Mouse (Mus musculus) small intestine, adult 10 weeks (tissue): ENCODE measurements around the gene Pak7. TPM values are rescaled to one million over a fixed set of nuclear protein-coding genes. Genes with fewer than 3 reads are reported as not detected.

Experiments used
- polyA plus RNA-seq: library from polyadenylated mRNA; stranded (reverse); fragments of 350-450 nt; fragmentation: Illumina TruSeq; extraction: RNeasy Lipid Tissue Mini Kit (QIAGEN cat#74804); gene quantifications from one replicate; pipeline ENCODE4 v1.2.3, GENCODE M21; 2014; ENCODE audit warnings: low replicate concordance

The Pak7 gene
- not detected for polyA plus RNA-seq

DNA sequence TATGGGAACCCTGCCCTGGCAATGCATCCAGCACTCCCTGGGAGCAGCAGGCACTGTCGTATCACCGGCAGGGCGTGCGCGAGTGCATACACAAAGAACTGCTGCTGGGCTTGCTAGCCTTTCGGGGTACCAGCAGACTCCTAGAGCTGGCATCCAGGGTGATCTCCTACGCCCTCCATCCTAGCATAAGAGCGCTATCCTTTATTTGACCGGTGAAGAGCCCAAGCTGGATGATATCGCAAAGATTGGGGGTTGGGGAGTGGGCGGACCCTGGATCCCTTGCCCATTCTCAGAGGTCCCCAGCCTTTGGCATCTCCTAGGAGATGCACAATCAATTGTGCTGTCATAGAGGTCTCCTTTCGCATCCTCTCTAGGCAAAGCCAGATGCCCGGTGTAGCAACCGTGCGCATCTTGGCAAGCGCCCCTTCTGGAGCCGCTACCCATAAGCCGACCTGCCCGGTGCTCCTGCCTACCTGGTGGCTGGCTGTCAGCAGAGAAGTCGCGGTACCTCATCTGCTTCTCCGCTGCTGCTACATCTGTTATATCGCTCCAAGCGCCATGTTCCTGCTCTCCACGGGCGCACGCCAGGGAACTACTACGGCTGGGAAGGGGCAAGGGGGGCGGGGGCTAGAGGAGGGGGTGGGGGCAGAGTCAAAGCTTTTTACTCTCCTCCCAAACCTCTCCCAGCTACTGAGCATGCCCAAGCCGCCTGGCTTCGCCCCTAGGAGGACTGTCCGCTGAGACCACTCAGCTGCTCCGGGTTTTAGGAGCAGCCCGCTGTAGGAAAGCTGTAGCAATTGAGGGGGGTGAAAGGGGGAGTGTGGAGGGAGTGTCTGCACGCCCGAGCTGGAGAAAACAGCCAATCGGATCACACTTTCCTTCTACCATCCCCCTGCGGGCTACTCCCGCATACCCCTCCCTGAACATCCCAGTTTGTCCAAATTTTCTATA lies at the start of gene Pak7:
Gene Pak7 (minus strand): TSS at position 787 of the 951 bp plus-strand sequence.

GRCm38 (mm10) chr2:136051688-136052289 lies 336.0 kb downstream of the Pak7 start, which contains the start of gene Lamp5:
Gene Lamp5 (plus strand): TSS chr2:136052239.

Other genes with a start within 250 kb of the Pak7 start
- 4.0 TPM for gene Ankef1, start 113.9 kb upstream of the Pak7 start, polyA plus RNA-seq